Mouse (Mus musculus) cerebellum, adult 2 months (tissue): Measurements from ENCODE around the gene Sema4g. TPM values are rescaled to one million over a fixed set of nuclear protein-coding genes. Genes with fewer than 3 reads are reported as not detected.

ENCODE experiments used
- DNase-seq, 2 experiments: peaks; one replicate each; pipeline ENCODE4 v3.0.0; 2021
- H3K27ac ChIP-seq: fragments of 200-500 bp; 2 replicates; pipeline ENCODE4 v1.5.1; 2012; ENCODE audit warnings: low read length, control low read depth, inconsistent platforms; ENCODE audit not compliant: insufficient read depth
- H3K27me3 ChIP-seq: fragments of 200-500 bp; 2 replicates; pipeline ENCODE4 v1.6.1; 2012; ENCODE audit warnings: inconsistent platforms, mild to moderate bottlenecking, low read length, moderate library complexity; ENCODE audit not compliant: control insufficient read depth, insufficient read depth
- H3K4me1 ChIP-seq: fragments of 200-500 bp; 2 replicates; pipeline ENCODE4 v1.6.1; 2011; ENCODE audit warnings: low read length; ENCODE audit not compliant: control insufficient read depth, insufficient read depth
- H3K4me3 ChIP-seq: fragments of 200-500 bp; replicated peaks from 2 replicates; pipeline ENCODE3; 2011; ENCODE audit warnings: mild to moderate bottlenecking, low read depth, low read length, control low read depth; ENCODE audit not compliant: insufficient read depth
- CTCF ChIP-seq: fragments of 200-500 bp; IDR thresholded peaks from 2 replicates; pipeline ENCODE4 v1.5.1; 2011; ENCODE audit warnings: low read depth, mild to moderate bottlenecking, control low read depth, low read length, moderate library complexity, borderline replicate concordance; ENCODE audit not compliant: insufficient read depth
- POLR2A ChIP-seq: fragments of 200-500 bp; IDR thresholded peaks from 2 replicates; pipeline ENCODE4 v1.6.1; 2011; ENCODE audit warnings: low read length, control low read depth, borderline replicate concordance; ENCODE audit not compliant: insufficient read depth
- WGBS: fragments of 180-500 bp; shearing (Covaris S2); methylation state at CpG from one replicate; pipeline ENCODE4 v1.1.7; 2018; 5-methylcytosine and 5-hydroxymethylcytosine counted together
- polyA plus RNA-seq: library from polyadenylated mRNA; depleted of rRNA; stranded (reverse); fragments of >200 nt; gene quantifications from 2 replicates; pipeline ENCODE4 v1.2.3, GENCODE M21; 2012

Gene Sema4g
- polyA plus RNA-seq, 1 experiment: 90.3 TPM

DNA sequence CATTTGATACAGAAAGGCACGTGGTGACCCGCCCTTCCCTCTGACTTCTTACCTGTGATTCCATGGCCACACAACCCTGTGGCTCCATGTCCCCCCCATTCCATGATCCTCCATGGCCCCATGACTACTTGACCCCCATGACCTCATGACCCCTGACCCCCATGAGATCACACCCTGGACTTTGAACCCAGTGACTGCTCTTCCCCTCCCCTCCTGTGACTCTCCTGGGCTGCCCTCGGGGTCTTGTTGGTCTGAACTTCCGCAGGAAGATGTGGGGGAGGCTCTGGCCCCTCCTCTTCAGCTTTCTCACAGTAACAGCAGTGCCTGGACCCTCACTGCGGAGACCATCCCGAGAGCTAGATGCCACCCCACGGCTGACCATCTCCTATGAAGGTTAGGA, 3.3 kb downstream of the Sema4g start:
- Histone ChIP-seq H3K4me3 (no peak overlapping the region), H3K27ac (no peak overlapping the region), H3K4me1 (peaks cover 4% of the 10 kb centered on the region), H3K27me3 (no peaks in the 10 kb centered on the region)
- no peak for TF ChIP-seq POLR2A
- TF ChIP-seq CTCF: no peak
- 62% methylated on average over 7 of the region's 7 CpGs for WGBS
- no peak for DNase-seq

DNA sequence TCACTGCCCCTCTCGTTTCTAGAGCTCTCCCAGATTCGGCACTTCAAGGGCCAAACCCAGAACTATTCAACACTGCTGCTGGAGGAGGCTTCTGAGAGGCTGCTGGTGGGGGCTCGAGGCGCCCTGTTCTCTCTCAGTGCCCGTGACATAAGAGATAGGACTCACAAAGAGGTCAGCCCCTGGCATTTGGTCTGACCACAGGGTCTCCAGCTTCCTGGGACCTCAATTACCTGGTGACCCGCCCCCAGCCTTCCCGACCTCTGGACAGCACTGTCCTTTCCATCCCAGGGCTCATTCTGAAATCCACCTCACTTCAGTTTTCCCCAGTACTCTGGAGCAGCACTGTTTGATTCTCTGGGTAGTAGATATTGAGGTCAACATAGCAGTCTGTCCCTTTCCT, 3.8 kb downstream of the Sema4g start:
- Histone ChIP-seq H3K27ac (no peak overlapping the region), H3K4me1 (peaks cover 9% of the 10 kb centered on the region), H3K27me3 (no peaks in the 10 kb centered on the region), H3K4me3 (no peak overlapping the region)
- 70% methylated on average over 7 of the region's 7 CpGs for WGBS
- TF ChIP-seq POLR2A (no peak), CTCF (no peak)
- no peak for DNase-seq

DNA sequence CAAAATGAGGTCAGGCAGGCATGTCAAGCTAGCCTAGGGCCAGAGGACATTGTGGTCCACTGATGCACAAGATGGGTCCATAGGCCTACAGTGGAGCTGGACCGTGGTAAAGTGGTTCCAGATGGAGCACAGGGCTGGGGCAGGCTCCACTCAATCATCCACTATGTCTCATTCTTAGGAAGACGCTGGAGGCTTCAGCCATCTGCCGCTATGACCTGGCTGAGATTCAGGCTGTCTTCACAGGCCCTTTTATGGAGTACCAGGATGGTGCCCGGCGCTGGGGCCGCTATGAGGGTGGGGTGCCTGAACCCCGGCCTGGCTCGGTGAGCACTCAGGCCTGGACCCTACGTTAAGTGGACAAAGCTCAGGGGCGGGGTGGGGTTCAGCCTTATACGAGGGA, 8.9 kb downstream of the Sema4g start:
- Histone ChIP-seq H3K4me3 (no peak overlapping the region), H3K4me1 (peaks cover 6% of the 10 kb centered on the region), H3K27me3 (no peaks in the 10 kb centered on the region), H3K27ac (no peak overlapping the region)
- DNase-seq: peak in 1 of 2 experiments; percentile 50
- WGBS: 34% methylated on average over 11 of the region's 11 CpGs
- TF ChIP-seq POLR2A (no peak), CTCF (no peak)

DNA sequence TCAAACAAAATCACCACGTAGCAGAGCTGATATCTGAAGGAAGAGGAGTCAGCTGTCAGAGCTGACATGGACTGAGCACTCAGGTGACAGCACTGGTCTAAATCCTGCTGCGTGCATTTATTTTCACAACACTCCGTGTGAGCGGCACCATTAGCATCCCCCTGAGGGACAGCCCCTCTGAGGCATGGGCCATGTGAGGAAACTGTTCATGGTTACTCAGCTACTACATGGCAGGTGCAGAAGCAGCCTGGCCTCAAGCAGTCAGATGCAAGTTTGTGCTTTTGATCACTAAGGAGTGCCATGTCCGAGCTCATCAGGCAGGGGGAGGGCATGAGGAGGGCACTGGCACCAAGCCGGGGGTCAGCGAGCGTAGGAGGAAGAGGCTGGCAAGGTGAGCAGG, 10.7 kb downstream of the Sema4g start:
- Histone ChIP-seq H3K4me3 (no peak overlapping the region), H3K27me3 (no peaks in the 10 kb centered on the region), H3K27ac (no peak overlapping the region), H3K4me1 (peaks cover 9% of the 10 kb centered on the region)
- DNase-seq: no peak
- TF ChIP-seq CTCF (no peak), POLR2A (no peak)
- WGBS: 81% methylated on average over 8 of the region's 8 CpGs

DNA sequence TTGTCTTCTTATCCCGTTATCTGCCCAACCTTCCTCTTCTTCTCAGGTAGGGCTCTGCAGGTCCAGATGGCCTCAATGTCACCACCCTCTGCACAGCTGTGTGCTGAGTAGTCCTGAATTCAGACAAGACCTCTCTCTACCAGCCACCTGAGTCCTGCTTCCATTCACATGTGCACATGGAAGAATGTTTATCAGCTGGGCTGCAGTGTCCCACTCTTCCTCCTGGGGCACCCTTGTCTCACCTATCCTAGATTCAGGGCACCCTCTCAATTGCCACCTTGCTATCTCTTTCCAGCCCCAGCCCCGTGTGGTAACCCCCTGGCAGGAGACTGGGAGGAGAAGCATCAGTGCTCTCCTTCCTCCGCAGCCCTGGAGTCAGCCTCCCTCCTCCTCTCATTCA, 13.4 kb downstream of the Sema4g start:
- H3K4me1 ChIP-seq: peaks cover 11% of the 10 kb centered on the region
- WGBS: 54% methylated on average over 3 of the region's 3 CpGs
- H3K4me3 ChIP-seq: no peak overlapping the region
- H3K27me3 ChIP-seq: no peaks in the 10 kb centered on the region
- TF ChIP-seq CTCF (peak; percentile 45; the same call in 1 of the 2 replicates), POLR2A (no peak)
- no peak for DNase-seq
- H3K27ac ChIP-seq: no peak overlapping the region

GRCm38 (mm10) chr19:45003740-45004516, 15.0 kb downstream of the Sema4g start:
- TF ChIP-seq POLR2A (no peak), CTCF (no peak)
- DNase-seq: no peak
- H3K27me3 ChIP-seq: no peaks in the 10 kb centered on the region
- peaks cover 14% of the 10 kb centered on the region for H3K4me1 ChIP-seq
- H3K4me3 ChIP-seq: no peak overlapping the region
- WGBS: 79% methylated on average over 7 of the region's 7 CpGs
- no peak overlapping the region for H3K27ac ChIP-seq

DNA sequence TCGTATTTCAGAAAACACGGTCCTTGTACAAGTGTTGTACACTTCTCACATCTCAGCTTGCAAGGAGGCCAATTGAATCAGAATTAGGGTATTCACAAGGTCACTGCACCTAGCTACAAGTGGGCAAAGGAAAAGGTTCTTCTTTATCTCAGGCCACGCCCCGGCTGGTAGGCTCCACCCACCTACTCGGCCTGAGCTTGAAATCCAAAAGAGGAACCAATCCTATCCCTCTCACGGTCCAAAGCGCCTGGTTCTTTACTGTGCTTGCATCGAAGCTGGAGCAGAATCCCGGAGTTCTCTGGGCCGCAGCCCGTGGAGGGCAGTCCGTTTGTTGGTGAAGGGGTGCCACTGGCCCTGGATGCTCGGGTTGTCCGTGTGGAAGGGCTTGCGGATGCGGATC, 16.5 kb downstream of the Sema4g start, which contains the start of gene Twnk:
Gene Twnk, plus strand, starts transcription at position 220 of the 400 bp plus-strand sequence.
- 9% methylated on average over 16 of the region's 16 CpGs for WGBS

More for the DNA sequence above, 16.5 kb downstream of the Sema4g start, which contains the start of gene Twnk:
- H3K27ac ChIP-seq: peak within 1 kb of the TSS; percentile 53
- peak within 1 kb of the TSS; percentile 88 for H3K4me3 ChIP-seq
- TF ChIP-seq POLR2A: no peak
- no peak for TF ChIP-seq CTCF
- no peaks in the 10 kb centered on the region for H3K27me3 ChIP-seq
- DNase-seq: no peak
- H3K4me1 ChIP-seq: peaks cover 14% of the 10 kb centered on the region
